Mouse (Mus musculus) heart, embryonic 11.5 days (tissue): Measurements from ENCODE around the gene Tpd52l2. TPM values are rescaled to one million over a fixed set of nuclear protein-coding genes. Genes with fewer than 3 reads are reported as not detected.
A peak's percentile ranks its signal among the peaks of the same experiment; 100 is the strongest.

Experiments used
- ATAC-seq: fragments of 200-750 bp; cut with Nextera tagmentation; replicated peaks from 2 replicates; pipeline ENCODE4 v1.8.0; 2017; ENCODE audit warnings: moderate library complexity; ENCODE audit not compliant: insufficient number of reproducible peaks, low FRiP score, low TSS enrichment
- H3K27ac ChIP-seq: fragments of 300-500 bp; sonication (generic); 2 replicates; pipeline ENCODE4 v1.5.1; 2014; ENCODE audit warnings: mild to moderate bottlenecking, low read depth, low read length
- H3K27me3 ChIP-seq: fragments of 300-500 bp; sonication (generic); 2 replicates; pipeline ENCODE4 v1.6.1; 2014; ENCODE audit warnings: mild to moderate bottlenecking, low read length, mixed read lengths; ENCODE audit not compliant: control insufficient read depth, insufficient read depth
- H3K36me3 ChIP-seq: fragments of 300-500 bp; sonication (generic); 2 replicates; pipeline ENCODE4 v1.6.1; 2014; ENCODE audit warnings: mild to moderate bottlenecking, low read length, moderate library complexity, mixed read lengths; ENCODE audit not compliant: control insufficient read depth, insufficient read depth
- H3K4me1 ChIP-seq: fragments of 300-500 bp; sonication (generic); 2 replicates; pipeline ENCODE4 v1.6.1; 2014; ENCODE audit warnings: low read length; ENCODE audit not compliant: control insufficient read depth, insufficient read depth
- H3K4me2 ChIP-seq: fragments of 300-500 bp; sonication (generic); 2 replicates; pipeline ENCODE4 v1.6.1; 2014; ENCODE audit warnings: mild to moderate bottlenecking, moderate library complexity
- H3K4me3 ChIP-seq: fragments of 300-500 bp; sonication (generic); 2 replicates; pipeline ENCODE4 v1.5.1; 2014; ENCODE audit warnings: low read depth, low read length
- H3K9ac ChIP-seq: fragments of 300-500 bp; sonication (generic); 2 replicates; pipeline ENCODE4 v1.6.1; 2014; ENCODE audit warnings: mild to moderate bottlenecking, low read depth, low read length, moderate library complexity
- H3K9me3 ChIP-seq: fragments of 300-500 bp; sonication (generic); replicated peaks from 2 replicates; pipeline ENCODE4 v1.6.1; 2016; ENCODE audit warnings: low read length; ENCODE audit not compliant: control insufficient read depth
- WGBS: fragments of 180-500 bp; shearing (Covaris S2); extraction: QIAGEN DNeasy Blood & Tissue Kit; methylation state at CpG from one replicate; pipeline ENCODE4 v1.1.7; 2014; ENCODE audit not compliant: insufficient replicate concordance; 5-methylcytosine and 5-hydroxymethylcytosine counted together
- polyA plus RNA-seq: library from polyadenylated mRNA; unstranded; fragments of >200 nt; fragmentation: Nextera tagmentation; extraction: Ambion mirVana; gene quantifications from 2 replicates; pipeline ENCODE4 v1.2.1, GENCODE M21; 2014

Gene Tpd52l2
- polyA plus RNA-seq, 1 experiment from 2014 or later, result 128 TPM

GRCm38 (mm10) chr2:181483120-181483519, 13.8 kb upstream of the Tpd52l2 start:
- Histone ChIP-seq H3K9me3 (no peaks in the 10 kb centered on the region), H3K27me3 (no peaks in the 10 kb centered on the region), H3K4me1 (peaks cover 19% of the 10 kb centered on the region), H3K27ac (peak overlapping the region; percentile 4; the same call in 1 of the 2 replicates), H3K4me2 (peak overlapping the region; percentile 43; the same call in 1 of the 2 replicates), H3K4me3 (no peak overlapping the region), H3K9ac (no peak overlapping the region), H3K36me3 (no peaks in the 10 kb centered on the region)
- no peak for ATAC-seq
- WGBS, result 47% methylated on average over 2 of the region's 2 CpGs

GRCm38 (mm10) chr2:181483562-181484318, 13.2 kb upstream of the Tpd52l2 start:
- ATAC-seq, result peak; percentile 41; the same call in 1 of the 2 replicates
- Histone ChIP-seq H3K4me1 (peaks cover 19% of the 10 kb centered on the region), H3K9ac (peak overlapping the region; percentile 13), H3K36me3 (no peaks in the 10 kb centered on the region), H3K27ac (peak overlapping the region; percentile 4; the same call in 1 of the 2 replicates), H3K4me2 (peak overlapping the region; percentile 43), H3K9me3 (no peaks in the 10 kb centered on the region), H3K4me3 (no peak overlapping the region), H3K27me3 (no peaks in the 10 kb centered on the region)
- 30% methylated on average over 7 of the region's 7 CpGs for WGBS

DNA sequence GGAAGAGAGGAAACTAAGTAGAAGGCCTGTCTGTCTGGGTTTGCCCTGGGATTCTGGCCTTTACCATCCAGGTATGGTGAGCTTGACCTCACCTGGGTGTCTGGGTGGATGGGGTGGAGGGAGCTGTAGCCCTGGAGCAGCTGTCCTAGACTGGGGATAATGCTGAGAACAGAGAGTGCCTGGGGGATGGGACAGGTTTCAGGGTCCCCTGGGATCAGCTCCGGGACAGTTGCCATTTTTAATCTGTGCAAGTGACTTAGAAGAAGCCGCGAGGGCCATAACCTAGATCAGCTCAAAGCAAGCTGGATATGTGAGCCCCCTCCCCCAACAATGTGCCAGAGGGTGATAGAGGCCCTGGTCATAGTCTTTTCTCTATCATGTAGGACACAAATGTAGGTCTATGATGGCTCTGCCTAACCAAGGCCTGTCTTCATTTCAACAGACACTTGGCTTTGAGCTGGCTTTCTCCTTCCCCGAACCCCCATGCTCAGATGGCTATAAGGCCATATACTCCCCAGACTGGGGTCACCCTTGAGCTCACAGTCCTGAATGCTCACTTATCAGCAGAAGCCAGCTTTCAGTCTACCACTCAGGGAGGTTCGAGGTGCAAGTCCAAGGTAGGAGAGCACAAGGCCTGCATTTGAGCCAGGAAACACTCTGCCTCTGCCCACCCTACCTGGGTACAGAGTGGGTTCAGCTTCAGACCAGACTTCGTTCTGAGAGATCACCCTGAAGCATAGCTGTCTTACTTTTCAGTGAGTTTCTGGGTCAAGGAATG, 12.3 kb upstream of the Tpd52l2 start:
- H3K4me1 ChIP-seq, result peaks cover 19% of the 10 kb centered on the region
- WGBS, result 66% methylated on average over 6 of the region's 6 CpGs
- H3K4me2 ChIP-seq, result no peak overlapping the region
- H3K9me3 ChIP-seq, result no peaks in the 10 kb centered on the region
- H3K27ac ChIP-seq, result no peak overlapping the region
- no peak overlapping the region for H3K9ac ChIP-seq
- no peak for ATAC-seq
- no peak overlapping the region for H3K4me3 ChIP-seq
- no peaks in the 10 kb centered on the region for H3K36me3 ChIP-seq
- H3K27me3 ChIP-seq, result no peaks in the 10 kb centered on the region

GRCm38 (mm10) chr2:181485741-181486140, 11.2 kb upstream of the Tpd52l2 start:
- ATAC-seq, result no peak
- Histone ChIP-seq H3K9me3 (no peaks in the 10 kb centered on the region), H3K27me3 (no peaks in the 10 kb centered on the region), H3K27ac (no peak overlapping the region), H3K9ac (no peak overlapping the region), H3K36me3 (no peaks in the 10 kb centered on the region), H3K4me3 (no peak overlapping the region), H3K4me2 (no peak overlapping the region), H3K4me1 (peaks cover 19% of the 10 kb centered on the region)
- WGBS, result 31% methylated on average over 1 of the region's 1 CpGs

- Histone ChIP-seq H3K4me1 (peaks cover 19% of the 10 kb centered on the region), H3K36me3 (no peaks in the 10 kb centered on the region), H3K9me3 (no peaks in the 10 kb centered on the region), H3K27me3 (no peaks in the 10 kb centered on the region), H3K27ac (peak overlapping the region; percentile 46), H3K4me2 (no peak overlapping the region), H3K9ac (no peak overlapping the region), H3K4me3 (no peak overlapping the region)
- WGBS, result 28% methylated on average over 5 of the region's 5 CpGs
- peak; percentile 55 for ATAC-seq
Measured at GRCm38 (mm10) chr2:181487338-181488277, 9.3 kb upstream of the Tpd52l2 start.

DNA sequence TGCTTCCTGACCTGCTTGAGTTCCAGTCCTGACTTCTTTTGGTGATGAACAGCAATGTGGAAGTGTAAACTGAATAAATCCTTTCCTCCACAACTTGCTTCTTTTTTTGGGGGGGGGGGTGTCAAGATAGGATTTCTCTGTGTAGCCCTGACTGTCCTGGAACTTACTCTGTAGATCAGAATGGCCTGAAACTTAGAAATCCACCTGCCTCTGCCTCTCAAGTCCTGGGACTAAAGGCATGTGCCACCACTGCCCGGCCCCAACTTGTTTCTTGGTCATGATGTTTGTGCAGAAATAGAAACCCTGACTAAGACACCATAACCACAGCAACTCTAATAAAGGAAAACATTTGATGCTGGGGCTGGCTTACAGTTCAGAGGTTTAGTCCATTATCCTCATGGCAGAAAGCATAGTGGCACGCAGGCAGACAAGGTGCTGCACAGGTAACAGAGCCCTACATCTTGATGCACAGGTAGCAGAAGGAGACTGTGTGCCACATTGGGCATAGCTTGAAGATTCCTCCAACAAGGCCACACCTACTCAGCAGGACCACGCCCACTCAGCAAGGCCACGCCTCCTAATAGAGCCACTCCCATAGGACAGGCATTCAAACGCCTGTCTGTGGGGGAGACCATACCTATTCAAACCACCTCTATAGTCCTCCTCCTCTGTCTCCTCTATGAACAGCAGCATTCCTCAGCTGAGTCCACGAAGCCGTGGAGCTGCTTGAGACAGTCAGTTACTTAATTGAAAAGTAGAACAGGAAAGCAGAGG, 5.3 kb upstream of the Tpd52l2 start:
- 27% methylated on average over 7 of the region's 7 CpGs for WGBS
- no peaks in the 10 kb centered on the region for H3K36me3 ChIP-seq
- H3K27me3 ChIP-seq, result no peaks in the 10 kb centered on the region
- no peak overlapping the region for H3K4me2 ChIP-seq
- no peak for ATAC-seq
- no peaks in the 10 kb centered on the region for H3K9me3 ChIP-seq
- H3K27ac ChIP-seq, result no peak overlapping the region
- peaks cover 16% of the 10 kb centered on the region for H3K4me1 ChIP-seq
- no peak overlapping the region for H3K4me3 ChIP-seq
- H3K9ac ChIP-seq, result no peak overlapping the region

- Histone ChIP-seq H3K27me3 (no peaks in the 10 kb centered on the region), H3K27ac (no peak overlapping the region), H3K4me2 (no peak overlapping the region), H3K36me3 (no peaks in the 10 kb centered on the region), H3K9ac (no peak overlapping the region), H3K4me1 (peaks cover 11% of the 10 kb centered on the region), H3K4me3 (no peak overlapping the region), H3K9me3 (no peaks in the 10 kb centered on the region)
- 56% methylated on average over 3 of the region's 3 CpGs for WGBS
- no peak for ATAC-seq
Measured at GRCm38 (mm10) chr2:181492206-181492605, 4.7 kb upstream of the Tpd52l2 start.
